Mouse (Mus musculus) CH12.LX (cell line): ENCODE measurements around the gene Cdh4.

Experiments
- JUN ChIP-seq: IDR thresholded peaks from 2 replicates; pipeline ENCODE4 v1.6.1; 2011; ENCODE audit warnings: low read depth, mild to moderate bottlenecking, low read length, improper control_type of control experiment, moderate library complexity; ENCODE audit not compliant: insufficient read depth
- MAFK ChIP-seq: IDR thresholded peaks from 2 replicates; pipeline ENCODE4 v1.6.1; 2011; ENCODE audit warnings: low read length, improper control_type of control experiment; ENCODE audit not compliant: insufficient replicate concordance
- MAX ChIP-seq: IDR thresholded peaks from 2 replicates; pipeline ENCODE4 v1.6.1; 2011; ENCODE audit warnings: low read length, improper control_type of control experiment
- NRF1 ChIP-seq: IDR thresholded peaks from 2 replicates; pipeline ENCODE4 v1.6.1; 2014; ENCODE audit warnings: low read depth, mild to moderate bottlenecking, inconsistent platforms, low read length, improper control_type of control experiment, moderate library complexity
- ZMIZ1 ChIP-seq: IDR thresholded peaks from 2 replicates; pipeline ENCODE4 v1.6.1; 2012; ENCODE audit warnings: low read depth, mild to moderate bottlenecking, inconsistent platforms, low read length, improper control_type of control experiment

GRCm38 (mm10) chr2:179443226-179443815 is 1.1 kb downstream of the Cdh4 start:
- no peak for TF ChIP-seq NRF1
- TF ChIP-seq MAX, result no peak
- TF ChIP-seq ZMIZ1, result no peak
- no peak for TF ChIP-seq JUN
- no peak for TF ChIP-seq MAFK
